Mouse (Mus musculus) right cerebral cortex, postnatal 10 days (tissue): Measurements from ENCODE around the gene Coq2.

Source experiments
- DNase-seq, 2 experiments: peaks; one replicate each; pipeline ENCODE4 v3.0.0; 2021; ENCODE audit warnings: low spot score in 2 of 2

The Coq2 gene

DNA sequence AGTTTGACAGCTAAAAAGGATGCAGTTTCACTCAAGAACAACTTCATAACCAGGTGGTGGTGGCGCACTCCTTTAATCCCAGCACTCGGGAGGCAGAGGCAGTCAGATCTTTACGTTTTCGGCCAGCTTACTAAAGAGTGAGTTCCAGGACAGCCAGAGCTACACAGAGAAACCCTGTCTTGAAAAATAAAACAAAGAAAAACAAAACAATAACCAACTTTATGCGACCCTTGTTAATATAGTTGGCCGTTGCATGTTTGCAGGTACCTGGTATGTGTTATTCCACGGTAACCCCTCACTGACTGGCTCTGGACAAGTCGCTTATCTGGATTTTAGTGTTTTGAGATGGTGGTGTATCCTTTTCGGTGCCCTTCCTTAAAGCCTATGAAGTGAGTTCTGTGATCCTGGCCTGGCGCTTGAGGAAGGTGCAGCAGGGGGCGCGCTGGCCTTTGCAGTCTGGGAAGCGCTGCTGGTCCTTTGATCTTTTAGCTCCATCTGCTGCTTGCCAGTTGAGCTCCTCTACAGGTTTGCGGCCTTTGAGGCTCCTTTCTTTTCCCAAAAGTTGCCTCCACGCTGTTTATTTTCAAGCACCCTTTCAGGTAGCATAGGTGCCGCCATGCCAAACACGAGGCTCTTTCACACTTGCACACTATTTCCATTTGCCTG lies at the start of gene Coq2:
TSS of gene Coq2 (minus strand) at position 430 of the 666 bp plus-strand sequence.
- peak; percentile 78 to 80 for DNase-seq

DNA sequence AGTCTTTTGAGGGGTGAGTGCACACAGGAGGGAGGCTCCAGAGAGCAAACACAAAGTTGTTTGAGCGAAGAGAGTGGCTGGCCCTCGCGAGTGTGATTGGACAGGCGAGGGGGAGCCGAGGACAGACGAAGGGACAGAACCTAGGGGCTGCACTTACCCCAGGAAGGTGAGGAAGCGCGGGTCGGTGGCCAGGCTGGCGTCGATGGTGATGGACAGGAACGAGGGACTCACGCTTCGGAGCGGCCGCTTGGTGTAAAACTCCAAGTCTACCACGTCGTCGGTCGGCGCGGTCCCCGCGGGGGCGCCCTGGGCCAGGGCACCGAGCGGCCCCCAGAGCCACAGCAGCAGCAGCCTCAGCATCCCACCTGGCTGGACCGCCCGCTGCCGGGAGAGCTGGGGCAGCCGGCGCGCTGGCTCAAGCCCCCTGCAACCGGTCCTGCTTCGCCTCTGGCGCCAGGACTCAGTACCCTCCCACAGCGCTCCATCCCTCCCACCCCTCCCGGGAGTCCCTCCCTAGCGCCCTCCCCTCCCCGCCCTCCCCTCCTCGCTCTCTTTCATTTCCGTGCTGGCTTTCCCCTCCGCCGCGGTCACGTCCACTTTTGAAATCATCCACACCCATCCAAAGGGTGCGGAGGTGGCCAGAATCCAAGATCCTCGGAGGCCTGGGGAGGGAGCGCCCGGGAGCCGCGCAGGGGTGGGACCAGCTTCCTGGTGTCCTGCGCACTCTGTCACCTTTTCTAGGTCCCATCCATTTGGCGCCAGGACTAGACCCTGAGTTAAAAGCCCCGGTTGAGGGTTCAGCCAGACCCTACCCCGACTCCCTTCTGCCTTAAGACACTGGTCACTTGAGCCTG lies 44.5 kb upstream of the Coq2 start, which contains the start of gene Hpse:
TSS of gene Hpse (minus strand) at position 482 of the 854 bp plus-strand sequence.
- peak in 1 of 2 experiments; percentile 23 for DNase-seq

DNA sequence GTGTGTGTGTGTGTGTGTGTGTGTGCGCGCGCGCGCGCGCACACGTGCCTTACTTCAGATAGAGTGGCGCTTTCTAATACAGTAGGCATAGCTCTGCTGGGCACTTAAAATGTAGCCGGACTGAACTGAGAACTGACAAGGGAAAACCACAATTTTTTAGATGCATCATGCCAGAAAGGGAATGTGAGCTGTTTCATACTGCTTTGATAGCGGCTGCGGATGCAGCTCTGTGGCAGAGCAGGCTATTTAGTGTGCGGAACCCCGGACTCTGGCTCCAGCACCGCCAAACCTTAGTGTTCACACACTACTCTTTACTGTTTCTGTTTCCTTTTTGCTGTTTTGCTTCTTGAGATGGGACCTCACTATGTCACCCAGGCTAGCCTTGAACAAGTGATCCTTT lies 41.8 kb upstream of the Coq2 start:
- DNase-seq, result no peak

DNA sequence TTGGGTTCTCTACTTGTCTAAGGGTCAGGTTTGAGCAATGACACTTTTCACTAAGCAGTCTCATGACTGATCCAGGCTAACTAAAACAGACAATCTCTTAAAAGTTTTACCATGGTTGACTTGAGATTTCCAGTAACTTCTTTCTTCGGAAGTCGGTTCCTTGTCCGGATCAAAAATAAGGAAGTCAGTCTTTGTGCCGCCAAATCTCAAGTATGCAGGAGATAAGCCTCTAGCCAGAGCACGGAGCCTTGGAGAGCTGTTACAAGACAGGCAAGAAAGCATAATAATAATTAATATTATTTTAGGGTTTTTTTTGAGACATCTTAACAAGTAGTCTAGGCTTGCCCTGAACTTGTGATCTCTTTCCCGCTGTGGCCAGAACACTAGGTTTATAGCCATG lies 36.3 kb upstream of the Coq2 start:
- DNase-seq, result no peak

DNA sequence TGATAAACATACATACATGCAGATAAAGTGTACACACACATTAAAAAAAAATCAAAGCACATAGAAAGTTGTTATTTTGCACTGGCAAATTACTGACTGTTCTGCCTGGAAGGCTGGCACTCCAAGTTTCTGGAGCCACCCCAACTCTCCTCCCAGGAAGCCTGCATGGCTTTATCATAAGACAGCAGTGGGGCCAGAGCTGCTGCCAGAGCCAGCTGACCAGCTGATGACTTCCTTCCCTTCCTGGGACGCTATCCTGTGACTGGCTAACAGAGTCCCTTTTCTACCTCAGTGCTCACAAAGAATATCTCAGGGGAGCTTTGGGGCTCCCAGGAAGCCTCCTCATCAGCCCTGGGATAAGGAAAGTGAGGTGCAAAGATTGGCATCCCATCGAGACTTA lies 35.1 kb upstream of the Coq2 start:
- DNase-seq, result no peak

DNA sequence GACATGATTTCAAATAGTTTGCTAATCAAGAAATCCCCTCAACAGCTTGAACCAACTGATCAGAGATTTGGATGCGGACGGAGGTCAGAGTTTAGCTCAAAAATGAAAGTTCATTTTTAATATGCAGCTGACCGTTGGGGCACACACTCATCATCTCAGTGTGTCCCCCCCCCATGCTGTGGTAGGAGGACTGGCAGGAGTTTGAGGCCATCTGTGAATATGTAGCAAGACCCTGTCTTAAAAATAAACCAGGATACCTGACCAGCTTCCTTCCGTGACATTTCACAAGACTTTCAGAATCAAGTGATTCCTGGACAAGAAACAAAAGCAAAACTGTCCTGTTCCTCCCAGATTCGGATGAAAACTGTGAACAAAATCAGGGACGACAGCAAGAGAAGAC lies 34.1 kb upstream of the Coq2 start:
- DNase-seq, result no peak

DNA sequence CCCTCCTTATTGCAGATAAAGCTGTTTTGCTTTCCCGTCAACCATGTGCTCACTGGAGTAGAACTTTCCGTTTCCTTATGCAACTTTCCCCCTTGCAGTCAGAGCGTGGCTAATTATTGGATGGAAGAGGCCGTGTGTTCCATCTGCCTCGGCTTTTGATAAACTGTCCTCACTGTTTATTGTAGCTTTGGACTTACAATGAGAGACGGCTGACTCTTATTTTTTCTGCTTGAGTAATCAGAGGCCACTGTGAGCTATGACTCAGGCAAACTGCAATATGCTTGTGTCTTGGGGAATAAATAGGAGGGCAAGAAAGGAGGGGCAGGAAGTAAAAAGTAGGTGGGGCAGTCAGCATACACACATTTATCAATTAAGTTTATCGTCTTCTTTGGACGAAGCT lies 31.7 kb upstream of the Coq2 start:
- DNase-seq, result no peak

DNA sequence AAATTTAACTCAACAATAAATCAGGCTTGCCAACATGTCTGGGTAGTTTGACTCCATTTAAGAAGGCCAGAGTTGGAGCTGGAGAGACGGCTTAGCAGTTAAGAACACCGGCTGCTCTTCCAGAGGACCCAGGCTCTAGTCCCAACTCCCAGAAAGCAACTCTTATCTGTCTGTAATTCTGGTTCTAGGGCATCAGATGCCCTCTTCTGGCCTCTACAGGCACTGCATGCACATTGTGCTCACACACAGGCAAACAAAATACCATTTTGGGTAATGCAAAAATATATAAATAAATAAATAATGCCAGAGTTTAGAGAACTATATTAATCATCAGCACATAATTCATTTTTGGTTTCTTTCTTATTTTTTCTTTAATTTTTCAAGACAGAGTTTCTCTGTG lies 29.3 kb upstream of the Coq2 start:
- no peak for DNase-seq

DNA sequence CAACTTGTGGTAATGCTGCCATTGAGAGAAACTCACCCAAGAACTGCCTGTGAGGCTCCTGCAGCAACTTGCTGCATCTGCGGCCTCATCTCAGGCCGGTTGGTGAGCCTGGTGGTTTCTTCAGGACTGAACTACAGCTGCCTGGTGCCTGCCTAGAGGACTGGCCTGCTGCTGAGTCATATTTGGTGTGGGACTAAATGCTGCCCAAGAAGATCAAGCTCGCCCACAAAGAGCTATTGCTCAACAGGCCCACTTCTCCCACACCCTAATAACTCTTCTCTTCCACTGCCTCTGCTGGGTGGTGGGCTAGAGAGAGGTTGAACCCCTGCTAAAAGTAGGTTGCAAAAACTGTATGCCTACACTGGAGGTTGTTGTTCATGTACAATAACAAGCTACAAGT lies 27.4 kb upstream of the Coq2 start:
- DNase-seq, result no peak

DNA sequence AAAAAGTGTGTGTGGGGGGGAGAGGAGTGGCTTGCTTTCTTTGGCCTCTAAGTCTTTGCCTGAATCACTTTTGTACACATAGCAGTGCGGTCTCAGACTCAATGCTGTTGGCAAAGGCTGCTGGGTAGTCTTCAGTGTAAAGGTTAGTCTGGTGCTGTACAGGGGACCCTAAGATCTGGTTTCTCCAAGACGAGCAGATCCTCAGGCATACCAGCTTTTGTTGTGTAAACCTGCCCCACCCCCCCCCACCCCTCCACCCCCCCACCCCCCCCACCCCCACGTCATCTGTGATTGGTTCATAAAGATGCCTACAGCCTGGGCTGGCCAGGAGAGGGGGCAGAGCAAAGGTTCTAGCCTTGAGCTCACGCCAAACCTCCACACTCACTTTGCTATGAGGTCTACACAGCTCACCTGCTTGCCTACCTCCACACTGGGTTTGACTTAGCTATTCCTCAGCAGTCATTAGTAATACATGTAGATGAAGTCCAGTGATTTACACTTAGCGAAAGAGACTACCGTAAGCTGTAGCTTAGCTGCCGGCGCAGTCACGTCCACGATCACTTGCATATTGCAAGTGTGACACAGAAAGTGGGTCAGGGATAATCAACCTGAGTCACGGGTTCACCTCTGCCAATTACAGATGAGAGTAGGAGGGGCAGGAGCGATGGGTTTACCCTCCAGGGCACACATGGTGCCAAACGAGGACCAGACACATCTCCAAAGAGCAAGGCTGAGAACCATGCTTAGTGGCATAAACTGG lies 26.1 kb upstream of the Coq2 start:
- DNase-seq, result no peak

DNA sequence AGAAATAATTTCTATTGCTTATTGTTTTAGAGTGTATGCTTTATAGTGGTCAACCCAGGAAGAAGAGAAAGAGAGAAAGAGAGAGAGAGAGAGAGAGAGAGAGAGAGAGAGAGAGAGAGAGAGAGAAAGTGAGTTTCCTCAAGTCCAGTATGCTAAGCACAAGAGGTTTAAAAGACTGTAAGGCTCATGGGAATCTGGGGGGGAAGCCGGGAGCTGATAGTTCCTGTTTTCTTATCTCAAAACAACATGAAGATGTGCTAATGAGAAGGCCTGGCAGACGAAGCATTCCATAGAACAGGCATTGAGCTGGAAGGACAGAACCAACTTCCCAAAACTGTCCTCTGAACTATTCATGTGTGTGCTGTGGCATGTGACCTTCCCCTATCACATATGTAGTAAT lies 22.9 kb upstream of the Coq2 start:
- no peak for DNase-seq

DNA sequence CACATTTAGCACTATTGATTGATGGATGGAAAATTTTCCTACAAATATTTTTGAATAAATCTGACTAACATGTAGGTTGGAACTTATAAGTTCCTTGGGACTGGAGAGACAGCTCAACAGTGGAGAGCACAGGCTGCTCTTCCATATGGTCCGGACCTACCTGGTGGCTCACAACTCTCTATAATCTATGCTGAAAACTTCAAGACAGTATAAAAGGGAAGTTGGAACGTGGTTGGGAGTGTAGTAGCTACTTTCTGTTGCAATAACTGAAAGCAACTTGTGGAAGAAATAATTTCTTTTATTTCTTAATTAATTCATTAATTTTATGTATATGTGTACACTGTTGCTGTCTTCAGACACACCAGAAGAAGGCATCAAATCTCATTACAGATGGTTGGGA lies 22.5 kb upstream of the Coq2 start:
- no peak for DNase-seq

DNA sequence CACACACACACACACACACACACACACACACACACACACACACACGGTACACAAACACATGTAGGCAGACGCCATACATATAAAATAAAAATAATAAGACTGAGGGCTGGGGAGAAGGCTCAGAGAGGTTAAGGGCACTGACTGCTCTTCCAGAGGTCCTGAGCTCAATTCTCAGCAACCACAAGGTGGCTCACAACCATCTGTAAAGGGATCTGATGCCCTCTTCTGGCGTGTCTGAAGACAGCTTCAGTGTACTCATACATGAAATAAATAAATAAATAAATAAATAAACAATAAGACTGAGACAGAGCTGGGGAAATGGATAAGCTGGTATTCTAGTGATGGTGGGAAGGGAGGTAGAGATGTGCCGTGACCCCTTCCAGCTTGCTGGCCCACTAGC lies 10.7 kb upstream of the Coq2 start:
- no peak for DNase-seq

DNA sequence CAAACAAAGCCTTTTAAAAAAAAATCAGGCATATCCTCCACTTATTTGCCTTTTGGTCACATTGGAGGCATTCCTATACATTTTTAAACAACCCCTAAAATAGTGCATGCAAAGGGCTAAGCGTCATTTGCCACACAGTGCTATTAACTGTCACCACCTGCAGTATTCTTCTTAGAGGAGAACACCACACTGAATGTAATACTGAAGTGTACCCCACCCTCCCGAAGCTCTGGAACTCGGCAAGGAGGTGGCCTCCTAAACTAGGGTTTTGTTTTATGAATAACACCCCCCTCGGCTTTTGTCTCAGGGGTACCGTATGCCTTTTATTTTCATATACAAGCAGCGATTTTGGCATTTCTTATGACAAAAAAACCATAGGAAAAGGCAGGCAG lies 5.6 kb upstream of the Coq2 start:
- no peak for DNase-seq

DNA sequence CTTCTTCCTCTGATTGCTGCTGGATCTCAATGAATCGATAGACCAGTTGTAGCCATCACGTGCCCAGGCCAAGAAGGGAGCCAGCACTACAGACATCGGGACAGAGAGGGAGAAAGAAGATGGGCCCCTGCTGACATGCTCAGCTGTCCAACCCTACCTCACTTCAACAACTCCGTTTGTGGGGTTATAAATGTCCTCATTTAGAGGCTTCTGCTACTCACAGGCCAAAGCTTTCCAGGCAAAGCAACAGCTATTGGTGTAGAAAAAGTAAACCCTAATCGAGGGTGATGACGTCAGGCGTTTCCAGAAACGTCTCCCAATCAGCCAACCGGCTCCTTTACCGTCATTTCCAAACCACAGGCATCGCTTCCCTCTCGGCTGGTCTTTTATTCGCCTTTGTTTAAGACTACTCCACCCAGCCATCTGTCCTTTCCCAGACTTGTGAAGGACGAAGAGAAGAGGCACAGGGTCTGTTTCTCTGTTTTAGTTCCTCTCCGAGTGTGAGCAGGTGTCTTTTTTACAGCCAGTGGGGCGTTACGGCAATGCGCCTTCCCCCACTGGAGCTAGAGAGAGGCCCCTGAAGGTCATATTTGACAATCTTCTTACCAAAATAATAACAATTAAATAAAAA lies 5.1 kb upstream of the Coq2 start:
- DNase-seq, result no peak

DNA sequence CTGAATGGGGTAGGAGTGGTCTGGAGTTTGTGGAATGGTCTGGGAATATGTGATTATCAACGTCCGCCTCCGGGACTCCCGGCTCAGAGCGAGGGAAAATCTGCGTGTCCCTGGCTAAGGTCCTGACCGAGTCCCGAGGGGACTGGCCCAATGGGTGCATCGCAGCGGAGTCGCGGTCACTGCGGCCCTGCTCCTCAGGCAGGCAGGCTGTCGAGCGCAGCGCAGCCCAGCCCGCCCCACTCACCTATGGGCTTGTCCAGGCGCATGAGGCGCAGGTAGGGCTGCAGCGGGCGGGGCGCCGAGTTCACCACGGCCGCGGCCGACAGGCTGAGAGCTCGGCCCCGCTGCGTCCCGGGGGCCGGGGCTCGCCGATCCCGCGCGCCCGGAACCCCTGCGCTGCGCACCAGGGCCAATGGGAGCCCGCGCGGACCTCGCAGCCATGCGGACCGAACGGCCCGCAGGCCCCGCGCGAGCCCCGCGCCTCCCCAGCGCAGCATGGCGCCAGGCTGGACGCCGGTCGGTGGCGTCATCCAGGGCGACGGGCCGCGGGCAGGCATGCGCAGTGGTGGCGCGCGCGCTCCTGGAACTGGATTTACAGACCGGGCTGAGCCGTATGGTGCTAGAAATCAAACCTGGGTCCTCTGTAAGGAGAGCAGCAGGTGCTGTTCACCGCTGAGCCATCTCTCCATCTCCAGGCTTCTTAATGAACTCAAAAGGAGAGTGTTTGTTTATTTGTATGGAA lies 1.0 kb downstream of the Coq2 start:
- peak; percentile 92 to 93 for DNase-seq

DNA sequence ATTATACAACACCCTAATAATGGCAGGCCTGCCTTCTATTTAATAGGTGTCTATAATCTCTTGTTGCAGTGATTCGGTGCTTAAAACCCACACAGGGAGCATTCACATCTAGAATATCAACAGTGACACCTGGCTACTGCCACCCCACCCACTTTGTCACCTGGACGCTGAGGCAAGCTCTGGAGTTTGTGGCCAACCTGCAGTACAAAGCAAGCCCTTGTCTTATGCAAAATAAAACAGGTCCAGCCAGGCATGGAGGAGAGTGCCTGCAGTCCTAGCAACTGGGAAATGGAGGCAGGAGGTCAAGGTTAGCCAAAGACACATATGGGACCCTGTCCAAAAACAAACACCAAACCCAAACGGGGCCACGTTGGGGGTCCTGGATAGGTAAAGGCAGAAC lies 2.5 kb downstream of the Coq2 start:
- no peak for DNase-seq

DNA sequence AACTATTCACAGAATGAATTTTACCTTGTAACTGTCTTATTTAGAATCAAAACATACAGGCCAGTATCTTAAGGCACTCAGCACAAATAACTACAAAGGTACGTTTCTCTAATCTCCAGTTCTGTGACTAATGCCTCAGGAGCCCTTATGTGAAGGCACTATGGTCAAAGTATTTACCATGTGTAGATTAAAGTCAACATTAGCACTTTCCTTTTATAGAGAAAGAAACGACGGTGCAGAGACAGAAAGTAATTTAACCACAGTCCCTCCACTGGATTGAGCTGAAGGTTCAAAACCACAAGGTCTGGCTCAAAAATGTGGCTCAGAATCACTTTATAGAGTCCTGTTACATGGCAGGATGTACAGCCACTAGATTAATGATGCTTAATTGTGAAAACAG lies 3.0 kb downstream of the Coq2 start:
- DNase-seq, result no peak

DNA sequence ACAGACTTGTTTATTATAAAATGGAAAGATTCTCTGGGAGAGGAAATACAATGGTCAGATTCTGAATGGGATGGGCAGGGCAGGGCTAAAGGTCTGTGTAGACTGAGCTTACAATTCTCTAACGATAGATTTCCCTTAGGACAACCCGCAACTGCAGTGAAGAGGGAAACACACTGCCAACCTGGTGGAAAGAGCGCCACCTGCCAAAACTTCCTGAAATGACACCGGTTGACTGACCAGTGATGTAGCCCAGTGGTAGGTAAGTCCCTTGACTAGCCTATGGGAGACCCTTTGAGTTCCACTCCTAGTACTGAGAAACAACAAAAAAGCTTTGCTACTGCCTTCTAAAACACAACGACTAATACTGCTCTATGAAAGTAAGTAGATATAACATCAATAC lies 3.5 kb downstream of the Coq2 start:
- no peak for DNase-seq

DNA sequence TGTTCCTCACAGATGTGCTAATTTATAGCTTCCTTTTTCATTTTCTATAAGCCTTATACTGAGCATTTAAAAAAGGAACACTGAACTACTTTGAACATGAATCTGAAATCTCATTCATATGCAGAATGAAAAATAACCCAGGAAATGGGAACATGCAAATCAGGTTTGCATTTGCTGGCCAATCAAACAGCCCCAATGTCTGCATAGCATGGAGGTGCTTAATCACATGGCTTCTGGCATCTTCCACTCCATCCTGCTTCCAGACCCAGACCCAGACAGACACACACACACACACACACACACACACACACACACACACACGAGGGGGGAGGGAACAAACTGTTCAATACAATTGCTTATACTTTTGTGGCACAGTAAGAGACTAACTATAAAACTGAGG lies 8.0 kb downstream of the Coq2 start:
- no peak for DNase-seq

DNA sequence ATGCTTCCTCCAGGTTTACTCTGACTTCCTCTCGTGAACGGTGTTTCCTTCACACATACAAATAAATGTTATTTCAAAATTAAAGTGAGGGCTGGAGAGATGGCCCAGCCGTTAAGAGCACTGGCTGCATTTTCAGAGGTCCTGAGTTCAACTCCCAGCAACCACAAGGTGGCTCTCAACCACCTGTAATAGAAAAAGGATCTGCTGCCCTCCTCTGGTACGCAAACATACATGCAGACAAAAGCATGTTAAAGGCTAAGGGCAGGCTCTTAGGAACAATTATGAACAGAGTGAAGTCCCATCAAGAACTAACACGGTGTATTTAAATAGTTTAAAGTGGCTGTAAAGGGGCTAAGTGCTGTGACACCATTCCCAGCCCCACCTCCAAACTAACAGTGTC lies 11.1 kb downstream of the Coq2 start:
- DNase-seq, result no peak
